Mouse (Mus musculus) lung, postnatal 36 days (tissue): ENCODE measurements at regions not wholly inside any gene's neighbourhood (a gene's known extent, or its start where the extent isn't known, plus 50 kb on each side); places are given as distances from the start of the nearest gene placed in this dataset.

ENCODE experiments used
- DNase-seq: peaks from one replicate; pipeline ENCODE4 v3.0.0; 2022; ENCODE audit warnings: mixed read lengths

DNA sequence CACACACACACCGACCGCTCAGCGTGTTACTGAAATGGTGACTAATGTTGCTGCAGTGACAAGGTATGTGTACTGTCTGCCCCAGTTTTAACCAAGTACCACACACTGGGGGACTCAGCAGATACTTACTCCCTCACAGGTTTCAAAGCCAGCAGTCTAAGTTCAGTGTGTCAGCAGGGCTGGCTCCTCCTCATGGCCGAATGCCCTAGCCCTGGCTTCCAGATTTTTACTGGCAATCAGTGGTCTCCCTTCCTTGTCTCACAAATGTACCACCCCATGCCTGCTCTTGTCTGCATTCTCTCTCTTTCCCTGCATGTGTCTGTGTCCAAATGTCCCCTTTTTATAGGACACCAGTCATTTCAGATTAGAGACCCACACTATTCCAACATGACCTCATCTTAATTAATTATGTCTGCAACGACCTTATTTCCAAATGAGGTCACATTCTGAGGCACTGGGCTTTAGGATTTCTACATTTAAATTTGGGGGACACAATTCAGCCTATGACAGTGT lies 114.7 kb downstream of the Uri1 start:
- no peak for DNase-seq

- DNase-seq, result peak; percentile 7
Observed at GRCm38 (mm10) chr7:37893885-37894284, 120.4 kb upstream of the Zfp536 start.

DNA sequence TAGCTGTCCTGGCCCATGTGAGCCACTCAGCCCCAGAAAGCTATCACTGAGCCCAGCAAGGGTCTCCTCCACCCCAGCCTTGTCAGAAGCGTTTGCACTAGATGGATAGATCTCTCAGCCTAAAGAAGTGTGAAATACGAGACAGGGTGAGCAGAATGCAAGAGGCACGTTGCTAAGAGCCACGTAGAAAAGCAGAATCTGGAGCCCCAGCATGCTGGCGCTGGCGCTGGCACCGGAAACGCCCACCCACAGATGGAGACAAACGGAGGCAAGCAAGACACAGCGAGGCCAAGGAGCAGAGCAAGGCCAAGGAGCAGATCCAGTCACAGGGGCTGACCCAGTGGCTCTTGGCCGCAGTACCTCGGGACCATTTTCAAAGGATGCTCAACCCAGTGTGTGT lies 100.9 kb upstream of the Zfp536 start:
- no peak for DNase-seq

DNA sequence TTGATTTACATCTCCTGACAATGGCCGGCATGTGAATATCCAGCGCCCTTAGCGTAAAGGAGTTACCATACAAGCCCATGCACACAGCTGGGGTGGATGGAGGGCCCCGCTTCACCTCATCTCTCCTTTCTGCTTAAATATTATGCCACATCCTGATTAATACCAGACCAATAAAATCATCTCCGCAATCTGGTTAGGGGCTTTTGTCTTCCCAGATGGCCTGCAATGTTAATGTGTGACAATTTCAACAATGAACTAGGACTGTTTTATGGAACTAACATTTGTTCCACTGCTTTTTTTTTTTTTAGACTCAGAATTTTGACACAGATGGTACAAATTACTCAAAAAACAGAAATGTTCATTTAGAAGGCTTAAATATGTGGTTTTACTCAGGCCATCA lies 97.5 kb upstream of the Zfp536 start:
- no peak for DNase-seq

DNA sequence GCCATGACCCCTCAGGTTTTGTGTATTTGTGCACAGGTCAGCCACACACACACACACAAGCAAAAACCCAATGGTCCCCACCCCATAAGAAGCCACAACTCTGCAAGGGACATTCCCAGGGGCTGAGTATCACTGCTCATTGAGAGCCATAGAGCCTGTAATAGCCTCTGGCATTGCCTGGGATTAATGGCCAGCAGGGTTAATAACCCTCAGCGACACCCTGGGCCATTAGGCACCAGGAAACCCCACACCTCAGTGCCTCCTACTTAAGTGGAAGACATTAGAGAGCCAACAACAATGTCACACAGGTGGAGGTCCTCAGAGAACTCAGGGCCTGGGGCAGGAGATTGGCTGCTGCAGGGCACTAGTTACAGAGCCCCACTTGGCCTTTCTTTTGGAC lies 93.0 kb upstream of the Zfp536 start:
- no peak for DNase-seq

DNA sequence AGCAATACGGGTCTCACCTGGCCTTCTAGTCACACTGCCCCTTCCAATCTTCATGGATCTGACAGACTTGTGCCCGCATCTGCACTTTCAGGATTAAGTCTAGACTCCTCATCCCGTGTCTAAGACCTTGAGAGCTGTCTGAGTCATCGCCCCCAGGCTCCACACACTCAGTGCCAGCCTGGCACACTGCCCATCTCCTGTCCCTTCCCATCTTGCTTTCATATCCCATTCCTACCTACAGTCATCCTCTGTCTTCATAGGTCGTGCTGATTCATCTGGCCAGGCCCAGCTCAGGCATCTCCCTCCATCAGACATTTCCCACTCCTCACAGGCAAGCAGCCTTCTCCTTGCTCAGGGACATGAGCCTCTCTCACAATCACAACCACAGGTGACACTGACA lies 78.0 kb upstream of the Zfp536 start:
- no peak for DNase-seq

- DNase-seq, result no peak
Observed at GRCm38 (mm10) chr7:37845201-37845600, 71.8 kb upstream of the Zfp536 start.

DNA sequence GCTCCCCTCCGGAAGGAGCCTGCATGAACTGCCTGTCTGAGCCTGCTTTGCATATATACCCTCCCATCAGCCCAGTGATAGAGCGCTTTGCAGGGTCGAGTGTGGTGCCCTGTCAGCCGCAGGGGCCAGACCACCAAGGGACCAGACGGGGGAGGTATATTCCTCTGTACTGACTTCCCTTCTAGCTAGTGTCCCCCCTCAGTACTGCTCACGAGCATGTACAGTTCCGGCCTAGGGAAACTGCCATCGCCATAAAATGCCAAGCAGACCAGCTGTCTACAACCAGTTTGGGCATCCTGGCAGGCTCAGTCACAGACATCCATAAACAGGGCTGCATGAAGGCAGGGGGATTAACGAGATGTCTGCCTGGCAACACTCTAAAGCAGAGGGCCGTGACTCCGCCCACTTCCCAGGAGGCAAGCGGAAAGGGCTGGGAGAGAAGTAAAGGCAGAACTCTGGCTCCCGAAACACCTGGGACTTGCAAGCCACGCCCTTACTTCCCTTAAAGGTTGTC lies 68.6 kb upstream of the Zfp536 start:
- DNase-seq, result no peak

GRCm38 (mm10) chr7:37841549-37841948 lies 68.1 kb upstream of the Zfp536 start:
- DNase-seq, result no peak

DNA sequence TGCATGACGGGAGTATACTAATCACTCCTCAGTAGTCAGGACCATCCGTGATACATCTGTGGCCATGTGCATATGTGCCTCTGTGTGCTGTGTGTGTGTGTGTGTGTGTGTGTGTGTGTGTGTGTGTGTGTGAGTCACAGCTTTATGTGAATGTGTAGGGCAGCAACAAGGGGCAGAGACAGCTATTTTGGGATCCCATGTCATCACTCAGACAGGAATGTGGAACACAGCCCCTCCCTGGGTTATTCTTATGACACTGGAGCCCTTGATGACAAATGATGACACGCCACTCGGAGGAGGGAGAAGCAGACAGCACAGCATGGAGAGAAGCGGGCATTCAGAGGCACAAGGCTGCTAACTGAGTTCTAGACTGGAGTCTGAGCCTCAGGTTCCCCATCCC lies 64.4 kb upstream of the Zfp536 start:
- no peak for DNase-seq

DNA sequence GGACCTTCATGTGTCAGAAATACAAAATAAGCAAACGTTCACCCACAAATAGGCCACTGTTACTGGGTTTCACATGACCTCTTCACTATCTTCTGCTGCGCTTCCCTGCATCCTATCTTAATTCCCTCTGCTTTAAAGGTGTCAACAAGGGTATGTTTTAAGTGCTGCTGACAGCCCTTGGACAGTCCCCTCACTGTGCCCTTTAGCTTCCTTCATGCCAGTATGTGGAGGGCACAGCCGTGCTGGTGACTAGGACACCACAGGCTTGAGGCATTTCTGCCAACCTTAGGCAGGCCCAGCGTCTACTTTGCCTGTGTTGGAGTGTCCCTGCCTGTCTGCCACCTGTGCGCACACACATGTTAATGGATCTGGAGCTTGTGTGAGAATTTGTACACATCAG lies 63.9 kb upstream of the Zfp536 start:
- no peak for DNase-seq

DNA sequence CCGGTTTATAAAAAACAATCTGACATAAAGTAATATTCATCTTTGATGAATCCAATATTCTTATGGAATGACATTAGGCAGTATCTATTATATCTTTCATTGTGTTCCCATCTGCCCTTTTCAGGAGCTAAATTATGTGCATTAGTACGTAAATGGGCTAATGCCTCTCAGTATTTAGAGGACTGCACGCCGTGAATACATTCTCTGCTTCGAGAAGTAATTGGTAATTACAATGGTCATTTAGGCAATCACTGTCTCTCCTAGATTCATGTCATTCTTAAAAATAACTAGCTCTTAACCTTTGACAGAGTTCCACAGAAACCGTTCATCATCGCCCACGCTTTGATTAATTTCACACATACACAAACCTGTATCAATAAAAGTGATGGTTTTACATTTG lies 60.0 kb upstream of the Zfp536 start:
- DNase-seq, result no peak

GRCm38 (mm10) chr7:37832322-37832721 lies 58.9 kb upstream of the Zfp536 start:
- no peak for DNase-seq

- no peak for DNase-seq
Observed at GRCm38 (mm10) chr7:37825766-37826165, 52.3 kb upstream of the Zfp536 start.
